In the genomic region with DNA sequence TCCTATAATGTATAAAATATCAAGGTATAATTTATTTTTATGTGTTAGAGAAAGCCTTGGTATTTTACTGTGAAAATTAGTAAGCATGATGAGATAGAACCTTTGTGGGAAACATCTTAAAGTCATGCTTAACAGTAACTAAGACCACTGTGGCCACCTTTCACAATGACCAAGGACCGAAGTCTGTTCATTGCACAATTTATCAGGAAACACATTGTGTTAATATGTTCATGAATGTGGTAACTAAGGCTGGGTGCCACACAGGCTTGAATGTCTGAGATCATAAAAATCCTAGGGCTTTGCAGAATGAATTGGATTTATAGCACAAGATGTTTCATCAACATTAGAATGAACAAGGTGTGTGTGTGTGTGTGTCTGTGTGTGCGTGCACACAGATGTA, we compare ENCODE assay signal across 26 mouse cellular contexts. TPM values are rescaled to one million over a fixed set of nuclear protein-coding genes. Genes with fewer than 3 reads are reported as not detected.
A peak's percentile ranks its signal among the peaks of the same experiment; 100 is the strongest.
DNase-seq lines count a peak whose midpoint lies in the region; ATAC-seq lines count a peak whose summit lies in the region.
"Had no signal": no experiment of that assay in that cellular context is flagged by ENCODE, and none has a peak within 500 bp of the region (broad histone marks: within the 10 kb centered on the region; RNA-seq: fewer than 3 reads in every experiment).

No protein-coding gene starts in this region.

- no peaks in the 10 kb centered on the region for H3K9me3 ChIP-seq in midbrain, embryonic 15.5 days
- H3K9me3 ChIP-seq in heart, embryonic 12.5 days (replicated peaks): no peaks in the 10 kb centered on the region
- H3K9me3 ChIP-seq: embryonic facial prominence, embryonic 10.5 days; embryonic facial prominence, embryonic 12.5 days; forebrain, embryonic 13.5 days; forebrain, embryonic 15.5 days had no signal

- H3K4me2 ChIP-seq in midbrain, embryonic 15.5 days: no peak overlapping the region
- H3K4me2 ChIP-seq in heart, embryonic 12.5 days: no peak overlapping the region
- H3K4me2 ChIP-seq: embryonic facial prominence, embryonic 12.5 days; forebrain, embryonic 13.5 days; forebrain, embryonic 15.5 days had no signal

- H3K9ac ChIP-seq in midbrain, embryonic 15.5 days: no peak overlapping the region
- no peak overlapping the region for H3K9ac ChIP-seq in heart, embryonic 12.5 days
- H3K9ac ChIP-seq: embryonic facial prominence, embryonic 12.5 days; forebrain, embryonic 13.5 days; forebrain, embryonic 15.5 days had no signal

- H3K27ac ChIP-seq in midbrain, embryonic 15.5 days: no peak overlapping the region
- H3K27ac ChIP-seq in heart, embryonic 12.5 days (ENCODE audit: poor library complexity, severe bottlenecking): no peak overlapping the region
- H3K27ac ChIP-seq: embryonic facial prominence, embryonic 10.5 days; embryonic facial prominence, embryonic 12.5 days; forebrain, embryonic 13.5 days; forebrain, embryonic 15.5 days had no signal

- H3K27me3 ChIP-seq in midbrain, embryonic 15.5 days (replicated peaks): no peaks in the 10 kb centered on the region
- no peaks in the 10 kb centered on the region for H3K27me3 ChIP-seq in heart, embryonic 12.5 days (replicated peaks)
- H3K27me3 ChIP-seq: embryonic facial prominence, embryonic 12.5 days; forebrain, embryonic 13.5 days; forebrain, embryonic 15.5 days had no signal

- WGBS in midbrain, embryonic 15.5 days: 95% methylated on average over 2 of the region's 2 CpGs
- whole genome bisulfite sequencing in heart, embryonic 12.5 days: 85% methylated on average over 2 of the region's 2 CpGs

- H3K4me1 ChIP-seq in midbrain, embryonic 15.5 days: no peaks in the 10 kb centered on the region
- H3K4me1 ChIP-seq in heart, embryonic 12.5 days (replicated peaks): no peaks in the 10 kb centered on the region
- H3K4me1 ChIP-seq: embryonic facial prominence, embryonic 10.5 days; embryonic facial prominence, embryonic 12.5 days; forebrain, embryonic 13.5 days; forebrain, embryonic 15.5 days had no signal

- peak; percentile 89 for ATAC-seq in granulocyte monocyte progenitor cell, adult 5-6 weeks (replicated peaks; ENCODE audit: poor library complexity, severe bottlenecking)
- ATAC-seq in megakaryocyte progenitor cell, adult 5-6 weeks (replicated peaks; ENCODE audit: poor library complexity): peak; percentile 85
- ATAC-seq in midbrain, embryonic 15.5 days (replicated peaks): no peak
- no peak for ATAC-seq in heart, embryonic 12.5 days (ENCODE audit: insufficient number of reproducible peaks, low FRiP score)
- ATAC-seq: forebrain, embryonic 13.5 days; forebrain, embryonic 15.5 days had no signal

- H3K4me3 ChIP-seq in midbrain, embryonic 15.5 days: no peak overlapping the region
- H3K4me3 ChIP-seq in heart, embryonic 12.5 days: no peak overlapping the region
- H3K4me3 ChIP-seq: embryonic facial prominence, embryonic 10.5 days; embryonic facial prominence, embryonic 12.5 days; forebrain, embryonic 13.5 days; forebrain, embryonic 15.5 days had no signal

- DNase-seq in 416B (ENCODE audit: low read depth): peak; percentile 86
- DNase-seq: adrenal gland, adult 2 months; adrenal gland, postnatal 10 days; adrenal gland, postnatal 25 days; cerebellum, adult 11 months; cerebellum, adult 18-20 months; cerebellum, adult 8-10 months; cerebellum, adult 9-11 months; cerebellum, postnatal 14 days; cerebellum, postnatal 36 days had no signal

- no peaks in the 10 kb centered on the region for H3K36me3 ChIP-seq in midbrain, embryonic 15.5 days (replicated peaks)
- no peaks in the 10 kb centered on the region for H3K36me3 ChIP-seq in heart, embryonic 12.5 days
- H3K36me3 ChIP-seq: embryonic facial prominence, embryonic 10.5 days; embryonic facial prominence, embryonic 12.5 days; forebrain, embryonic 15.5 days had no signal

RNA-seq across cellular contexts. Expression of a gene that starts 2.7 kb away (rescaled TPM):
- 59.5 and 89.0 TPM in 2 replicates for total RNA-seq in granulocyte monocyte progenitor cell, adult 5-6 weeks (2014; fragmentation: Nextera tagmentation)
- total RNA-seq in granulocyte monocyte progenitor cell, adult 5-6 weeks (2017): 90.0 and 126 TPM in 2 replicates
- 90.9 and 108 TPM in 2 replicates for total RNA-seq in megakaryocyte progenitor cell, adult 5-6 weeks (2015)
- total RNA-seq in megakaryocyte progenitor cell, adult 5-6 weeks (2017): 113 and 138 TPM in 2 replicates
- polyA plus RNA-seq in midbrain, embryonic 15.5 days (2015; fragmentation: Nextera tagmentation; extraction: Ambion mirVana): 0.40 and 0.71 TPM in 2 replicates
- polyA plus RNA-seq in heart, embryonic 12.5 days (2016; fragmentation: Nextera tagmentation; extraction: Ambion mirVana): 0.21 and 0.33 TPM in 2 replicates
- total RNA-seq: ES-E14, MEL had no signal
- polyA plus RNA-seq: adrenal gland, adult 2 months; C2C12 had no signal

RNA-seq across cellular contexts. Expression of a gene that starts 19.1 kb away (rescaled TPM):
- not detected in 2 replicates for total RNA-seq in granulocyte monocyte progenitor cell, adult 5-6 weeks (2014; fragmentation: Nextera tagmentation)
- total RNA-seq in granulocyte monocyte progenitor cell, adult 5-6 weeks (2017): 0.21 TPM in 1 of 2 replicates, not detected in the other
- not detected in 2 replicates for total RNA-seq in megakaryocyte progenitor cell, adult 5-6 weeks (2015)
- total RNA-seq in megakaryocyte progenitor cell, adult 5-6 weeks (2017): not detected in 2 replicates
- polyA plus RNA-seq in midbrain, embryonic 15.5 days (2015; fragmentation: Nextera tagmentation; extraction: Ambion mirVana): not detected in 2 replicates
- not detected in 2 replicates for polyA plus RNA-seq in heart, embryonic 12.5 days (2016; fragmentation: Nextera tagmentation; extraction: Ambion mirVana)
- total RNA-seq: adrenal gland, adult 2 months; adrenal gland, postnatal 10 days; adrenal gland, postnatal 25 days; adrenal gland, postnatal 4 days; ES-E14; MEL had no signal
- polyA plus RNA-seq: adrenal gland, adult 2 months; C2C12; embryonic facial prominence, embryonic 10.5 days; embryonic facial prominence, embryonic 12.5 days; forebrain, embryonic 11.5 days; forebrain, embryonic 13.5 days; forebrain, embryonic 15.5 days had no signal

RNA-seq across cellular contexts. Expression of a gene that starts 24.8 kb away (rescaled TPM):
- not detected in 2 replicates for total RNA-seq in granulocyte monocyte progenitor cell, adult 5-6 weeks (2014; fragmentation: Nextera tagmentation)
- total RNA-seq in granulocyte monocyte progenitor cell, adult 5-6 weeks (2017): not detected in 2 replicates
- total RNA-seq in megakaryocyte progenitor cell, adult 5-6 weeks (2015): not detected in 2 replicates
- not detected in 2 replicates for total RNA-seq in megakaryocyte progenitor cell, adult 5-6 weeks (2017)
- not detected in 2 replicates for polyA plus RNA-seq in midbrain, embryonic 15.5 days (2015; fragmentation: Nextera tagmentation; extraction: Ambion mirVana)
- polyA plus RNA-seq in heart, embryonic 12.5 days (2016; fragmentation: Nextera tagmentation; extraction: Ambion mirVana): not detected in 2 replicates
- total RNA-seq: adrenal gland, adult 2 months; adrenal gland, postnatal 10 days; adrenal gland, postnatal 25 days; adrenal gland, postnatal 4 days; ES-E14; MEL had no signal
- polyA plus RNA-seq: adrenal gland, adult 2 months; brain, embryonic 14.5 days; C2C12; cortical plate, adult 2 months; embryonic facial prominence, embryonic 10.5 days; embryonic facial prominence, embryonic 12.5 days; embryonic facial prominence, embryonic 14.5 days; forebrain, embryonic 11.5 days; forebrain, embryonic 13.5 days; forebrain, embryonic 15.5 days had no signal

RNA-seq across cellular contexts. Expression of a gene that starts 33.5 kb away (rescaled TPM):
- total RNA-seq in granulocyte monocyte progenitor cell, adult 5-6 weeks (2014; fragmentation: Nextera tagmentation): not detected in 2 replicates
- total RNA-seq in granulocyte monocyte progenitor cell, adult 5-6 weeks (2017): not detected in 2 replicates
- total RNA-seq in megakaryocyte progenitor cell, adult 5-6 weeks (2015): not detected in 2 replicates
- not detected in 2 replicates for total RNA-seq in megakaryocyte progenitor cell, adult 5-6 weeks (2017)
- 0.06 and 0.18 TPM in 2 replicates for polyA plus RNA-seq in midbrain, embryonic 15.5 days (2015; fragmentation: Nextera tagmentation; extraction: Ambion mirVana)
- not detected in 2 replicates for polyA plus RNA-seq in heart, embryonic 12.5 days (2016; fragmentation: Nextera tagmentation; extraction: Ambion mirVana)
- total RNA-seq: adrenal gland, adult 2 months; adrenal gland, postnatal 10 days; adrenal gland, postnatal 25 days; adrenal gland, postnatal 4 days; ES-E14; MEL had no signal
- polyA plus RNA-seq: adrenal gland, adult 2 months; brain, embryonic 14.5 days; C2C12; cortical plate, adult 2 months; embryonic facial prominence, embryonic 14.5 days had no signal

RNA-seq across cellular contexts. Expression of a gene that starts 40.3 kb away (rescaled TPM):
- 18.1 and 21.7 TPM in 2 replicates for total RNA-seq in granulocyte monocyte progenitor cell, adult 5-6 weeks (2014; fragmentation: Nextera tagmentation)
- total RNA-seq in granulocyte monocyte progenitor cell, adult 5-6 weeks (2017): 63.1 and 63.3 TPM in 2 replicates
- 35.6 and 43.9 TPM in 2 replicates for total RNA-seq in megakaryocyte progenitor cell, adult 5-6 weeks (2015)
- 55.5 and 85.3 TPM in 2 replicates for total RNA-seq in megakaryocyte progenitor cell, adult 5-6 weeks (2017)
- 0.08 and 0.18 TPM in 2 replicates for polyA plus RNA-seq in midbrain, embryonic 15.5 days (2015; fragmentation: Nextera tagmentation; extraction: Ambion mirVana)
- 0.09 and 0.21 TPM in 2 replicates for polyA plus RNA-seq in heart, embryonic 12.5 days (2016; fragmentation: Nextera tagmentation; extraction: Ambion mirVana)
- total RNA-seq: MEL had no signal
- polyA plus RNA-seq: forebrain, embryonic 15.5 days had no signal

Comparison
In these comparisons a context has a peak if more than half of its experiments do, and no peak if none do; other contexts are left out.
1. ATAC-seq: peak in granulocyte monocyte progenitor cell, adult 5-6 weeks (single experiment) and megakaryocyte progenitor cell, adult 5-6 weeks (single experiment); none in midbrain, embryonic 15.5 days (single experiment) and heart, embryonic 12.5 days (single experiment).